Mouse (Mus musculus) kidney, embryonic 15.5 days (tissue): ENCODE measurements around the gene G6pdx. TPM values are rescaled to one million over a fixed set of nuclear protein-coding genes. Genes with fewer than 3 reads are reported as not detected.

Source experiments
- ATAC-seq: fragments of 200-750 bp; cut with Nextera tagmentation; replicated peaks from 2 replicates; pipeline ENCODE4 v1.8.0; 2017; ENCODE audit warnings: moderate TSS enrichment; ENCODE audit not compliant: low FRiP score
- H3K27ac ChIP-seq: fragments of 300-500 bp; sonication (generic); 2 replicates; pipeline ENCODE4 v1.5.1; 2015; ENCODE audit warnings: mild to moderate bottlenecking, inconsistent platforms
- H3K27me3 ChIP-seq: fragments of 300-500 bp; sonication (generic); 2 replicates; pipeline ENCODE4 v1.6.1; 2015; ENCODE audit warnings: inconsistent platforms
- H3K36me3 ChIP-seq: fragments of 300-500 bp; sonication (generic); 2 replicates; pipeline ENCODE4 v1.6.1; 2015; ENCODE audit warnings: inconsistent platforms
- H3K4me1 ChIP-seq: fragments of 300-500 bp; sonication (generic); 2 replicates; pipeline ENCODE4 v1.6.1; 2015; ENCODE audit warnings: inconsistent platforms
- H3K4me2 ChIP-seq: fragments of 300-500 bp; sonication (generic); 2 replicates; pipeline ENCODE4 v1.6.1; 2015; ENCODE audit warnings: moderate library complexity, mild to moderate bottlenecking, inconsistent platforms
- H3K4me3 ChIP-seq: fragments of 300-500 bp; sonication (generic); replicated peaks from 2 replicates; pipeline ENCODE4 v1.5.1; 2015; ENCODE audit warnings: mild to moderate bottlenecking, inconsistent platforms
- H3K9ac ChIP-seq: fragments of 300-500 bp; sonication (generic); 2 replicates; pipeline ENCODE4 v1.6.1; 2015; ENCODE audit warnings: mild to moderate bottlenecking, inconsistent platforms
- H3K9me3 ChIP-seq: fragments of 300-500 bp; sonication (generic); replicated peaks from 2 replicates; pipeline ENCODE4 v1.6.1; 2016; ENCODE audit warnings: inconsistent platforms
- WGBS: fragments of 180-500 bp; shearing (Covaris S2); methylation state at CpG from one replicate; pipeline ENCODE4 v1.1.7; 2015; ENCODE audit warnings: mixed read lengths; 5-methylcytosine and 5-hydroxymethylcytosine counted together
- polyA plus RNA-seq: library from polyadenylated mRNA; unstranded; fragments of >200 nt; fragmentation: Nextera tagmentation; extraction: Ambion mirVana; gene quantifications from 2 replicates; pipeline ENCODE4 v1.2.1, GENCODE M21; 2015

The G6pdx gene
- polyA plus RNA-seq, 1 experiment from 2014 or later: 49.2 TPM

GRCm38 (mm10) chrX:74392535-74393443, 36.2 kb downstream of the G6pdx start, which contains the start of the genes Fam3a and Ikbkg:
Fam3a (minus strand) TSS chrX:74393272.
Ikbkg (plus strand) TSS chrX:74393290.
- peak within 1 kb of the TSS; percentile 54 for H3K4me3 ChIP-seq
- H3K27ac ChIP-seq: peak within 1 kb of the TSS; percentile 91
- WGBS: 22% methylated on average over 29 of the region's 30 CpGs
- H3K27me3 ChIP-seq: no peaks in the 10 kb centered on the region
- peak within 1 kb of the TSS; percentile 74 for H3K9ac ChIP-seq
- H3K4me1 ChIP-seq: peaks cover 4% of the 10 kb centered on the region; the same call in 1 of the 2 replicates
- peak within 1 kb of the TSS; percentile 61 for H3K4me2 ChIP-seq
- peak; percentile 100 for ATAC-seq
- no peaks in the 10 kb centered on the region for H3K36me3 ChIP-seq
- no peaks in the 10 kb centered on the region for H3K9me3 ChIP-seq

- no peak for ATAC-seq
- no peaks in the 10 kb centered on the region for H3K27me3 ChIP-seq
- no peak overlapping the region for H3K9ac ChIP-seq
These were observed 40.8 kb downstream of the G6pdx start for GRCm38 (mm10) chrX:74388153-74388552.

GRCm38 (mm10) chrX:74384451-74384850, 44.5 kb downstream of the G6pdx start:
- Histone ChIP-seq H3K4me2 (no peak overlapping the region), H3K9ac (no peak overlapping the region), H3K4me1 (no peaks in the 10 kb centered on the region), H3K36me3 (peaks cover 28% of the 10 kb centered on the region), H3K27me3 (no peaks in the 10 kb centered on the region), H3K4me3 (no peak overlapping the region), H3K9me3 (no peaks in the 10 kb centered on the region), H3K27ac (no peak overlapping the region)
- ATAC-seq: no peak
- 92% methylated on average over 2 of the region's 2 CpGs for WGBS

More at GRCm38 (mm10) chrX:74388153-74388552, 40.8 kb downstream of the G6pdx start:
- no peaks in the 10 kb centered on the region for H3K9me3 ChIP-seq
- no peak overlapping the region for H3K4me3 ChIP-seq
- peaks cover 28% of the 10 kb centered on the region for H3K36me3 ChIP-seq
- H3K4me2 ChIP-seq: no peak overlapping the region
- no peak overlapping the region for H3K27ac ChIP-seq
- H3K4me1 ChIP-seq: peaks cover 4% of the 10 kb centered on the region; the same call in 1 of the 2 replicates

- Histone ChIP-seq H3K4me3 (peak within 1 kb of the TSS; percentile 53), H3K27me3 (no peaks in the 10 kb centered on the region), H3K36me3 (peaks cover 12% of the 10 kb centered on the region), H3K4me1 (peaks cover 11% of the 10 kb centered on the region), H3K9ac (peak within 1 kb of the TSS; percentile 54), H3K9me3 (no peaks in the 10 kb centered on the region), H3K27ac (no peak within 1 kb of the TSS), H3K4me2 (peak within 1 kb of the TSS; percentile 64)
- 26% methylated on average over 32 of the region's 32 CpGs for WGBS
- peak; percentile 90 for ATAC-seq
These were observed 56.0 kb downstream of the G6pdx start, which contains the start of the genes Ubl4a and Slc10a3 for GRCm38 (mm10) chrX:74372888-74373549. Ubl4a (minus strand) TSS chrX:74373218. Slc10a3 (minus strand) TSS chrX:74373349.

GRCm38 (mm10) chrX:74368209-74368909, 60.6 kb downstream of the G6pdx start:
- H3K9ac ChIP-seq: peak overlapping the region; percentile 67
- peaks cover 18% of the 10 kb centered on the region for H3K4me1 ChIP-seq
- peak overlapping the region; percentile 62 for H3K4me2 ChIP-seq
- no peaks in the 10 kb centered on the region for H3K27me3 ChIP-seq
- ATAC-seq: peak; percentile 90
- peak overlapping the region; percentile 62 for H3K4me3 ChIP-seq
- WGBS: 17% methylated on average over 44 of the region's 49 CpGs
- H3K27ac ChIP-seq: peak overlapping the region; percentile 85
- peaks cover 25% of the 10 kb centered on the region for H3K36me3 ChIP-seq
- no peaks in the 10 kb centered on the region for H3K9me3 ChIP-seq

GRCm38 (mm10) chrX:74367512-74367911, 61.5 kb downstream of the G6pdx start:
- peak overlapping the region; percentile 62 for H3K4me3 ChIP-seq
- peak overlapping the region; percentile 85 for H3K27ac ChIP-seq
- H3K4me2 ChIP-seq: peak overlapping the region; percentile 62

More at GRCm38 (mm10) chrX:74367512-74367911, 61.5 kb downstream of the G6pdx start:
- no peaks in the 10 kb centered on the region for H3K9me3 ChIP-seq
- H3K27me3 ChIP-seq: no peaks in the 10 kb centered on the region
- no peak for ATAC-seq
- peaks cover 25% of the 10 kb centered on the region for H3K36me3 ChIP-seq
- peak overlapping the region; percentile 67 for H3K9ac ChIP-seq
- peaks cover 17% of the 10 kb centered on the region for H3K4me1 ChIP-seq
- 66% methylated on average over 10 of the region's 10 CpGs for WGBS

Other genes starting within 250 kb of the G6pdx start
- gene Flna, start 179.4 kb downstream of the G6pdx start, polyA plus RNA-seq: 243 and 308 TPM in 2 replicates
- gene Emd, start 174.5 kb downstream of the G6pdx start, polyA plus RNA-seq: 27.9 and 30.9 TPM in 2 replicates
- gene Rpl10, start 158.4 kb downstream of the G6pdx start, polyA plus RNA-seq: 796 and 801 TPM in 2 replicates
- 88.2 and 91.1 TPM in 2 replicates for gene Taz, start 147.3 kb downstream of the G6pdx start, polyA plus RNA-seq
- gene Dnase1l1, start 146.9 kb downstream of the G6pdx start, polyA plus RNA-seq: 12.8 and 13.0 TPM in 2 replicates
- 137 TPM in 2 replicates for gene Atp6ap1, start 132.1 kb downstream of the G6pdx start, polyA plus RNA-seq
- 191 and 221 TPM in 2 replicates for gene Gdi1, start 124.2 kb downstream of the G6pdx start, polyA plus RNA-seq
- gene Fam50a, start 116.2 kb downstream of the G6pdx start, polyA plus RNA-seq: 67.0 and 67.1 TPM in 2 replicates
- 11.4 and 17.0 TPM in 2 replicates for gene Plxna3, start 100.1 kb downstream of the G6pdx start, polyA plus RNA-seq
- gene Lage3, start 75.6 kb downstream of the G6pdx start, polyA plus RNA-seq: 123 and 126 TPM in 2 replicates
- 68.4 and 76.0 TPM in 2 replicates for gene Ubl4a, start 56.0 kb downstream of the G6pdx start, polyA plus RNA-seq
- 19.7 and 22.1 TPM in 2 replicates for gene Slc10a3, start 55.8 kb downstream of the G6pdx start, polyA plus RNA-seq
- gene Fam3a, start 35.9 kb downstream of the G6pdx start, polyA plus RNA-seq: 38.9 and 40.2 TPM in 2 replicates
- 19.9 and 21.0 TPM in 2 replicates for gene Ikbkg, start 35.9 kb downstream of the G6pdx start, polyA plus RNA-seq
- not detected in 2 replicates for gene Gm6880, start 52.2 kb upstream of the G6pdx start, polyA plus RNA-seq
- gene Olfr1326-ps1, start 145.7 kb upstream of the G6pdx start, polyA plus RNA-seq: not detected in 2 replicates
- gene Olfr1325, start 163.5 kb upstream of the G6pdx start, polyA plus RNA-seq: not detected in 2 replicates
- gene Gm5640, start 216.4 kb upstream of the G6pdx start, polyA plus RNA-seq: not detected in 2 replicates